Mouse (Mus musculus) hindbrain, embryonic 11.5 days (tissue): ENCODE measurements at regions not wholly inside any gene's neighbourhood (a gene's known extent, or its start where the extent isn't known, plus 50 kb on each side); places are given as distances from the start of the nearest gene placed in this dataset.

ENCODE experiments used
- ATAC-seq: fragments of 200-750 bp; cut with Nextera tagmentation; 2 replicates; pipeline ENCODE4 v1.8.0; 2017; ENCODE audit warnings: mild to moderate bottlenecking, moderate TSS enrichment, moderate library complexity; ENCODE audit not compliant: low FRiP score
- DNase-seq: peaks from one replicate; pipeline ENCODE4 v3.0.0-alpha.2; 2015; ENCODE audit warnings: low spot score
- H3K27ac ChIP-seq: fragments of 300-500 bp; sonication (generic); 2 replicates; pipeline ENCODE4 v1.5.1; 2014; ENCODE audit warnings: mild to moderate bottlenecking, low read depth, low read length
- H3K27me3 ChIP-seq: fragments of 300-500 bp; sonication (generic); 2 replicates; pipeline ENCODE4 v1.6.1; 2014; ENCODE audit warnings: mild to moderate bottlenecking, low read length, moderate library complexity, mixed read lengths; ENCODE audit not compliant: control insufficient read depth, insufficient read depth
- H3K36me3 ChIP-seq: fragments of 300-500 bp; sonication (generic); 2 replicates; pipeline ENCODE4 v1.6.1; 2014; ENCODE audit warnings: mild to moderate bottlenecking, low read length, moderate library complexity, mixed read lengths; ENCODE audit not compliant: control insufficient read depth, insufficient read depth
- H3K4me1 ChIP-seq: fragments of 300-500 bp; sonication (generic); replicated peaks from 2 replicates; pipeline ENCODE4 v1.6.1; 2014; ENCODE audit warnings: low read length, mixed read lengths; ENCODE audit not compliant: control insufficient read depth, insufficient read depth
- H3K4me2 ChIP-seq: fragments of 300-500 bp; sonication (generic); replicated peaks from 2 replicates; pipeline ENCODE4 v1.6.1; 2014; ENCODE audit warnings: mild to moderate bottlenecking, low read depth, low read length
- H3K4me3 ChIP-seq: fragments of 300-500 bp; sonication (generic); 2 replicates; pipeline ENCODE4 v1.5.1; 2014; ENCODE audit warnings: low read depth, low read length
- H3K9ac ChIP-seq: fragments of 300-500 bp; sonication (generic); 2 replicates; pipeline ENCODE4 v1.6.1; 2014; ENCODE audit warnings: low read depth, low read length
- H3K9me3 ChIP-seq: fragments of 300-500 bp; sonication (generic); 2 replicates; pipeline ENCODE4 v1.6.1; 2016; ENCODE audit warnings: low read length; ENCODE audit not compliant: control insufficient read depth
- WGBS: fragments of 180-500 bp; shearing (Covaris S2); extraction: QIAGEN DNeasy Blood & Tissue Kit; methylation state at CpG from one replicate; pipeline ENCODE4 v1.1.7; 2014; 5-methylcytosine and 5-hydroxymethylcytosine counted together

GRCm38 (mm10) chr8:102983220-102983909, 197.9 kb upstream of the Cdh11 start:
- Histone ChIP-seq H3K27me3 (no peaks in the 10 kb centered on the region), H3K9me3 (no peaks in the 10 kb centered on the region), H3K36me3 (no peaks in the 10 kb centered on the region), H3K4me1 (no peaks in the 10 kb centered on the region), H3K27ac (no peak overlapping the region), H3K9ac (no peak overlapping the region), H3K4me3 (no peak overlapping the region), H3K4me2 (no peak overlapping the region)
- ATAC-seq (peak; percentile 30; the same call in 1 of the 2 replicates), DNase-seq (peak; percentile 8)
- 52% methylated on average over 3 of the region's 3 CpGs for WGBS

DNA sequence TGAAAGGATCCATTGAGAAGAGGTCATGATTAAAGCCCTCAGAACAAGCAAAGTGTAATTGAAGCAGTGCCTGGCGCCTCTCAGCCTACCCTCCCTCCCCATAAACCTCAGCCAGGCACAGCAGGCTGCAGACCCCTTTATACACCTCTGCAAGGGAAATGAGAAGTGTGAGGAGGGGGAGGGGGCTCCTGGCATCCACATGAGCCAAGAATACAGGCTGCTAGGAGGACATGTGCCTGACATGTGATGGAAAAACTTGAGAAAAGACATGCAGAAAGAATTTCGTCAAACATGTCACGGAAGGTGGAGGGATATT, 198.4 kb upstream of the Cdh11 start:
- H3K9me3 ChIP-seq, result no peaks in the 10 kb centered on the region
- H3K4me1 ChIP-seq, result no peaks in the 10 kb centered on the region
- no peaks in the 10 kb centered on the region for H3K36me3 ChIP-seq
- H3K4me2 ChIP-seq, result no peak overlapping the region
- no peak overlapping the region for H3K27ac ChIP-seq
- DNase-seq (peak; percentile 31), ATAC-seq (peak; percentile 63)
- no peak overlapping the region for H3K9ac ChIP-seq
- no peaks in the 10 kb centered on the region for H3K27me3 ChIP-seq
- no peak overlapping the region for H3K4me3 ChIP-seq
- 34% methylated on average over 3 of the region's 3 CpGs for WGBS

- 62% methylated on average over 2 of the region's 2 CpGs for WGBS
- Histone ChIP-seq H3K4me3 (no peak overlapping the region), H3K9me3 (no peaks in the 10 kb centered on the region), H3K27ac (no peak overlapping the region), H3K4me1 (no peaks in the 10 kb centered on the region), H3K9ac (no peak overlapping the region), H3K36me3 (no peaks in the 10 kb centered on the region), H3K27me3 (no peaks in the 10 kb centered on the region), H3K4me2 (no peak overlapping the region)
- DNase-seq (no peak), ATAC-seq (peak; percentile 14; the same call in 1 of the 2 replicates)
These were observed 222.0 kb upstream of the Cdh11 start for GRCm38 (mm10) chr8:103007284-103007984.

- no peaks in the 10 kb centered on the region for H3K36me3 ChIP-seq
- 88% methylated on average over 4 of the region's 4 CpGs for WGBS
- no peak for ATAC-seq
- no peak overlapping the region for H3K27ac ChIP-seq
- no peak for DNase-seq
- no peak overlapping the region for H3K4me3 ChIP-seq
- H3K9ac ChIP-seq, result no peak overlapping the region
- H3K4me2 ChIP-seq, result no peak overlapping the region
- H3K27me3 ChIP-seq, result no peaks in the 10 kb centered on the region
- no peaks in the 10 kb centered on the region for H3K9me3 ChIP-seq
- no peaks in the 10 kb centered on the region for H3K4me1 ChIP-seq
These were observed 233.7 kb upstream of the Cdh11 start for GRCm38 (mm10) chr8:103019121-103019520.

- Histone ChIP-seq H3K9me3 (no peaks in the 10 kb centered on the region), H3K9ac (no peak overlapping the region), H3K4me1 (no peaks in the 10 kb centered on the region), H3K27me3 (no peaks in the 10 kb centered on the region), H3K36me3 (no peaks in the 10 kb centered on the region), H3K4me2 (no peak overlapping the region), H3K4me3 (no peak overlapping the region), H3K27ac (no peak overlapping the region)
- no peak for DNase-seq
- ATAC-seq, result no peak
- WGBS, result 69% methylated on average over 1 of the region's 1 CpGs
These were observed 237.8 kb upstream of the Cdh11 start for GRCm38 (mm10) chr8:103023237-103023636.

DNA sequence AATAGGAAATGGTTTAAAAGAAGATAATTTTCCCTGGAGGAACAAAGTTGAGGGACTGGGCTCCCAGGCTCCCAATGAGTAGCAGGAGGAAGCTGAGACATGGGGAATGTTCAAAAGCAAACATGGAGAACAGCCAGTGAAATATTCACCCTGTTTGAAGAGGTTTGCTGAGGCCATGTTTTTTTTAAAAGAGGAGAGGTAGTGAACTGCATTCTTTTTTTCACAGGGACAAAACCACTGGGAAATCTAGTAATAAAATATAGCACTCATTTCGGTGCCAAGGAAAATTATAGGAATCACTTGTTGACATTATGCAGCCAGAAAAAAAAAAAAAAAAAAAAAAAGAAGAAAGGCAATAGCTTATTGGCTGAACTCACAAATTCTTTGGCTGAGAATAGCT, 246.3 kb upstream of the Cdh11 start:
- 96% methylated on average over 1 of the region's 1 CpGs for WGBS
- ATAC-seq, result no peak
- no peak overlapping the region for H3K9ac ChIP-seq

GRCm38 (mm10) chr8:103033956-103034355, 248.5 kb upstream of the Cdh11 start:
- H3K9me3 ChIP-seq, result no peaks in the 10 kb centered on the region
- H3K9ac ChIP-seq, result no peak overlapping the region
- H3K27me3 ChIP-seq, result no peaks in the 10 kb centered on the region
- H3K36me3 ChIP-seq, result no peaks in the 10 kb centered on the region
- ATAC-seq (no peak), DNase-seq (no peak)
- no peak overlapping the region for H3K27ac ChIP-seq
- H3K4me2 ChIP-seq, result no peak overlapping the region
- no peak overlapping the region for H3K4me3 ChIP-seq
- H3K4me1 ChIP-seq, result no peaks in the 10 kb centered on the region
- WGBS, result 88% methylated on average over 3 of the region's 3 CpGs

More for the DNA sequence above, 246.3 kb upstream of the Cdh11 start:
- H3K4me2 ChIP-seq, result no peak overlapping the region
- no peak for DNase-seq
- no peaks in the 10 kb centered on the region for H3K4me1 ChIP-seq
- no peaks in the 10 kb centered on the region for H3K36me3 ChIP-seq
- H3K9me3 ChIP-seq, result no peaks in the 10 kb centered on the region
- no peak overlapping the region for H3K27ac ChIP-seq
- H3K27me3 ChIP-seq, result no peaks in the 10 kb centered on the region
- H3K4me3 ChIP-seq, result no peak overlapping the region

GRCm38 (mm10) chr8:103072079-103072635, 286.7 kb upstream of the Cdh11 start:
- H3K4me1 ChIP-seq, result no peaks in the 10 kb centered on the region
- DNase-seq, result peak; percentile 31
- no peaks in the 10 kb centered on the region for H3K36me3 ChIP-seq
- peak overlapping the region; percentile 51 for H3K27ac ChIP-seq
- H3K4me2 ChIP-seq, result no peak overlapping the region
- H3K27me3 ChIP-seq, result no peaks in the 10 kb centered on the region
- 67% methylated on average over 5 of the region's 5 CpGs for WGBS
- no peak overlapping the region for H3K4me3 ChIP-seq
- H3K9me3 ChIP-seq, result no peaks in the 10 kb centered on the region
- H3K9ac ChIP-seq, result no peak overlapping the region
- ATAC-seq, result peak; percentile 77

DNA sequence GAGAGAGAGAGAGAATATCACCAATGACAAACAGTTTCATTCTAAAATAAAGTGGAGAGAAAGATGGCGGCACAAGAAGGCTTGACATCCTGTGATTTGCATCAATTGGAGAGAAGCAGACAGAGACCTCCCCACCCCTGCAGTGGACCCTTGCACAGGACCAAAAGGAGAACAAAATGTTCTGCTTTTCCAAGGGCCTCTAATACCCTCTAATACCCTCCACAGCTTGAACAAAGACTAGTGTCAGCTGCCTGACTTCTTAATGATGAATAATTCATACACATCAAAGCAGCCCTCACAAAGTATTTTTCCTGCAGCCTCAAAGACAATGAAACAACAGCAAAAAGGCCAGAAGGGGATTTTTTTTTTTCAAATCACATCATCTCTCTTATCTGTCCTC, 287.2 kb upstream of the Cdh11 start:
- Histone ChIP-seq H3K9ac (no peak overlapping the region), H3K27ac (peak overlapping the region; percentile 51), H3K27me3 (no peaks in the 10 kb centered on the region), H3K4me3 (no peak overlapping the region), H3K4me1 (no peaks in the 10 kb centered on the region), H3K4me2 (no peak overlapping the region), H3K9me3 (no peaks in the 10 kb centered on the region), H3K36me3 (no peaks in the 10 kb centered on the region)
- ATAC-seq, result peak; percentile 90
- WGBS, result 41% methylated on average over 1 of the region's 1 CpGs
- DNase-seq, result peak; percentile 45
